Mouse (Mus musculus) testis, adult 2 months (tissue): ENCODE measurements around the gene Hic1. TPM values are rescaled to one million over a fixed set of nuclear protein-coding genes. Genes with fewer than 3 reads are reported as not detected.

Experiments used
- H3K27ac ChIP-seq: fragments of 200-500 bp; 2 replicates; pipeline ENCODE4 v1.5.1; 2012; ENCODE audit warnings: low read depth, low read length; ENCODE audit not compliant: control insufficient read depth, insufficient read depth
- H3K27me3 ChIP-seq: fragments of 200-500 bp; 2 replicates; pipeline ENCODE4 v1.6.1; 2012; ENCODE audit warnings: mild to moderate bottlenecking, low read length, moderate library complexity; ENCODE audit not compliant: control insufficient read depth, insufficient read depth
- H3K36me3 ChIP-seq: fragments of 200-500 bp; 2 replicates; pipeline ENCODE4 v1.6.1; 2012; ENCODE audit warnings: mild to moderate bottlenecking, low read length; ENCODE audit not compliant: control insufficient read depth, insufficient read depth
- H3K4me1 ChIP-seq: fragments of 200-500 bp; 2 replicates; pipeline ENCODE4 v1.6.1; 2012; ENCODE audit warnings: low read length; ENCODE audit not compliant: control insufficient read depth, insufficient read depth
- H3K4me3 ChIP-seq: fragments of 200-500 bp; 2 replicates; pipeline ENCODE4 v1.5.1; 2012; ENCODE audit warnings: low read depth, mild to moderate bottlenecking, low read length, moderate library complexity, mixed read lengths; ENCODE audit not compliant: control insufficient read depth
- CTCF ChIP-seq: fragments of 200-500 bp; IDR thresholded peaks from 2 replicates; pipeline ENCODE4 v1.5.1; 2012; ENCODE audit warnings: low read depth, mild to moderate bottlenecking, inconsistent platforms, low read length, moderate library complexity; ENCODE audit not compliant: control insufficient read depth, insufficient read depth, insufficient replicate concordance
- POLR2A ChIP-seq: fragments of 200-500 bp; IDR thresholded peaks from 2 replicates; pipeline ENCODE4 v1.6.1; 2012; ENCODE audit warnings: low read depth, mild to moderate bottlenecking, inconsistent platforms, low read length, moderate library complexity; ENCODE audit not compliant: control insufficient read depth
- polyA plus RNA-seq: library from polyadenylated mRNA; depleted of rRNA; stranded (reverse); fragments of >200 nt; gene quantifications from 2 replicates; pipeline ENCODE4 v1.2.3, GENCODE M21; 2012

Gene Hic1
- polyA plus RNA-seq, 1 experiment, result 1.3 TPM

DNA sequence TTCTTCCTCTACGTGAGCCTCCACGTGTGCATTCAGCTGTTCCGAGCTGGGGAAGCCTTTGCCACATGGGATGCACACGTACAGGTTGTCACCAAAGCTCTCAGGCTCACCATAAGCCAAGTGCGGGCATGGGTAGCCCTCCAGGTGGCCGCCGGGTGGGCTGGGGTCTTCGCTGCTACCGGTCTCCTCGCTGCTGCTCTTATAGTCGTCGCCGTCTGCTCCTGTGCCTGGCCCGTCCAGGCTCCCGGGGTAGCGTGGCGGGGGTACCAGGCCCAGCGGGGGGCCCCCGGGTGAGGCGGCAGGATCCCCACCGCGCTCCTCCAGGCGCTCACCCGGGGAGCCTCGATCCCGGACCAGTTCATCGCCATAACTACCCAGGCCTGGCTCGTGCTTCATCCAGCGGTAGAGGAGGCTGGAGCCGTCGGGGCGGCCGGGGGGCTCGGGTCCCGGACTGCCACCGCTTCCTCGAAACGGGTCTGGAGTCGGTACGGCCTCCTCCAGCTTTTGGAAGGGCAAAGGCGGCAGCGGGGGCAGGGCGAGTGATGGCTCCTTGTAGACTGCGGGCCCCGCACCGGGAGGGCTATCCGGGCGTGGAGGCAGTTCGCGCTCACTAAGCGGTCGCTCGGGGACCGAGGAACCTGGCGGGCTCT lies 3.0 kb downstream of the Hic1 start:
- H3K27me3 ChIP-seq, result no peaks in the 10 kb centered on the region; the same call in 1 of the 2 replicates
- TF ChIP-seq CTCF (no peak), POLR2A (no peak)
- no peaks in the 10 kb centered on the region for H3K36me3 ChIP-seq
- peaks cover 28% of the 10 kb centered on the region for H3K4me1 ChIP-seq
- H3K4me3 ChIP-seq, result peak overlapping the region; percentile 50
- H3K27ac ChIP-seq, result no peak overlapping the region

DNA sequence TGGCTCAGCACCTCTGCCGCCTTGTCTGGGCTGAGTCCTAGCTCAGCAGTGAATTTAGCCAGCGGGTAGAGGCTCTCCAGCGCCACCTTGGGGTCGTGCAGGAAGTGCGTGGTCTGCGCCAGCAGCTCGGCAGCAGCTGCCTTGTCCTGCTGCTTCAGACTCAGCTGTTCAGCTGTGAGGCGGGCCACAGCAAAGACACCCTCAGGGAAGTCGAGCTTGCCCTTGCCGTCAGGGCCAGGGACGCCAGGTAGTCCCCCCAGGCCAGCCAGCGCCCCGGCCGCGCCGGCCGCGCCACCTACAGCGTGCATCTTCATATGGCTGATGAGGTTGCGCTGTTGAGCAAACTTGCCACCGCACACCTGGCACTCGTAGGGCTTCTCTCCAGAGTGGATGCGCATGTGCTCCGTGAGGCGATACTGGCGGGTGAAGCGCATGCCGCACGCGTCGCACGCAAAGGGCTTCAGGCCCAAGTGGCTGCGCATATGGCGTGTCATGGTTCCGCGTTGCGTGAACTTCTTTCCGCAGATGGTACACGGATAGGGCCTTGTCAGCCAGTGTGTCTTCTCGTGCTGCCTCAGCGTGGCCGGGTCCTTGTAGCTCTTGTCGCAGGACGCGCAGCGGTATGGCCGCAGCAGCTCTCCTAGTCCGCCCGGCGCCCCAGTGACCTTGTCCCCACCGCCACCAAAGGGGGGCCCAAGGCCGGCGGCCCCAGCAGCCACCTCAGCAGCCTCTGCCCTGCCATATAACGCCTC lies 3.7 kb downstream of the Hic1 start:
- Histone ChIP-seq H3K36me3 (no peaks in the 10 kb centered on the region), H3K27me3 (no peaks in the 10 kb centered on the region; the same call in 1 of the 2 replicates), H3K27ac (no peak overlapping the region), H3K4me1 (peaks cover 28% of the 10 kb centered on the region), H3K4me3 (peak overlapping the region; percentile 50)
- TF ChIP-seq CTCF (peak; percentile 86), POLR2A (no peak)

DNA sequence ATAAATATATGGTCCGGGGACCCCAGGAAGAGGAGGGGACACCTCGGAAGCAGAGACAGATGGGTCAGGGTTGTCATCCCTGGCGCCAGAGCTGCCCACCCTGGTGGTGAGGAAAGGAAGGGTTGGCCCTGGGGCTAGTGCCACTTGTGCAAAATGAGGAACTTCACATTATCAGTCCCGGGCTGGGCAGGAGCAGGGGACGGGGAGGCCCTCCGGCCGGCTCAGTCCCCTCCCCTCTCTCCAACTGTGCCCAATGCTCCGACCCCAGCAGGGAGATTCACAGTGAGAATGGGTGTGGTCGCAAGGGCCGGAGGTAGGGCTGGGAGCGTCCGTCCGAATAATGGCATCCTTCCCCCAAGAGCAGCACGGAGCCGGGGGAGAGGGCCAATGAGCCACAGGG lies 4.6 kb downstream of the Hic1 start:
- TF ChIP-seq POLR2A, result no peak
- Histone ChIP-seq H3K27ac (no peak overlapping the region), H3K27me3 (no peaks in the 10 kb centered on the region; the same call in 1 of the 2 replicates), H3K4me1 (peaks cover 23% of the 10 kb centered on the region), H3K4me3 (no peak overlapping the region), H3K36me3 (no peaks in the 10 kb centered on the region)

DNA sequence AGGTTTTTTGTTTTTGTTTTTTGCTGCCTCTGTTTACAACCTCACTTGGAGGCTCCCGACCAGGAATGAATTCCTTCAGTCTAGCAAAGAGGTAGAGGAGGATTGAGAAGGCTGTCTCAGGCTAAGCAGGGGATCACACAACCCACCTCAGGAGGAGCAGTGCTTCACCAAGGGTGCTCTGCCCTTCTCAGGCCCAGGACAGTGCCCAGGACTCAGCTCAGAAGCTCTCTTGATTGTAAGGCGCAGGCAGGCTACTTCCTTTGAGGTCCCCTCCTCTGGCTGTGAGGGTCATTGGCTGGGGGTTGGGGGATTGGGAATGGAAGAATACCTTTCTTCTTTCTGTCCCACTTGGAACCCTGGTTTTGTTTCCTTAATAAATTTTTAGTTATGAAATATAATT lies 5.3 kb downstream of the Hic1 start:
- H3K36me3 ChIP-seq, result no peaks in the 10 kb centered on the region; the same call in 1 of the 2 replicates
- peaks cover 22% of the 10 kb centered on the region for H3K4me1 ChIP-seq
- H3K27me3 ChIP-seq, result no peaks in the 10 kb centered on the region
- H3K4me3 ChIP-seq, result no peak overlapping the region
- no peak for TF ChIP-seq CTCF
- TF ChIP-seq POLR2A, result no peak
- H3K27ac ChIP-seq, result no peak overlapping the region

DNA sequence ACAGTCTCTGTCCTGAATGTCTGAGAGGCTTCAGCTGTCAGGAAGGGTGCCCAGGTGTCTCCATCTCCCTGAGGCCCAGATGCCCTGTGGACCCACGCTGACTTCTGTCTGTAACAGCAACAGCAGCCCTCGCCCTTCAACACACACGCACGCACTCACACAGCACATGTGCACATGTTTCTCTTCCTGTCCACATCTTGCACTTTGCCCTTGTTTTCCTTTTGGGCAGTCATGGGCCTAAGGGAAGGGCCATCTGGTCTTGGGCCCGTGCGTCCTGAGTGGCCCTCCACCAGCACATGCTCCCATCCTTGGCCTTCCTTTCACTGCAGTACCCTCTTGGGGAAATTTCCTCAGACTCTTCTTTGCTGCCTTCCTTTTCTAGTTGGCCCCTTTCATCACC lies 5.9 kb downstream of the Hic1 start:
- H3K4me3 ChIP-seq, result no peak overlapping the region
- no peak overlapping the region for H3K27ac ChIP-seq
- peaks cover 22% of the 10 kb centered on the region for H3K4me1 ChIP-seq
- no peaks in the 10 kb centered on the region for H3K27me3 ChIP-seq
- TF ChIP-seq CTCF (no peak), POLR2A (no peak)
- no peaks in the 10 kb centered on the region; the same call in 1 of the 2 replicates for H3K36me3 ChIP-seq

DNA sequence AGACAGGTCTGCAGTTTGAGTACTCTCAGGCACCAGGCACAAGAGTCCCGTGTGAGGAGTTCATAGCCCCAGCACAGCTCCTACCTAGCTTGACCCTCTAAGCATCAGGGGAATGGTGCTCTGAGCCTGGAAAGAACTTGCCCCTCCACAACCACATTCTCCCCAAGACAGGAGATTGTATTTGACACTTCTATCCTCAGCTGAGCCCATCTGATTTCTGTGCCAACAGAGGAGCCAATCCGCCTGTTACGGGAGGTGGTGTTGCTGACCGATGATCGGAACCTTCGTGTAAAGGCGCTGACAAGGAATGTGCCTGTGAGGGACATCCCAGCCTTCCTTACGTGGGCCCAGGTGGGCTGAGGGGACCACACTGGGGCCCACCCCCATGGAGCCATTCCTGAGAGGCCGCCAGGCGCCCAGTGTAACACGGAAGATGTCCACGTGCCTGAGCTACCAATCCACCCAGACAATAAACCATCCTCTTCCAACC lies 6.7 kb downstream of the Hic1 start:
- no peak for TF ChIP-seq CTCF
- no peak for TF ChIP-seq POLR2A
- Histone ChIP-seq H3K4me1 (peaks cover 21% of the 10 kb centered on the region), H3K4me3 (no peak overlapping the region), H3K27me3 (no peaks in the 10 kb centered on the region), H3K36me3 (no peaks in the 10 kb centered on the region; the same call in 1 of the 2 replicates), H3K27ac (no peak overlapping the region)

DNA sequence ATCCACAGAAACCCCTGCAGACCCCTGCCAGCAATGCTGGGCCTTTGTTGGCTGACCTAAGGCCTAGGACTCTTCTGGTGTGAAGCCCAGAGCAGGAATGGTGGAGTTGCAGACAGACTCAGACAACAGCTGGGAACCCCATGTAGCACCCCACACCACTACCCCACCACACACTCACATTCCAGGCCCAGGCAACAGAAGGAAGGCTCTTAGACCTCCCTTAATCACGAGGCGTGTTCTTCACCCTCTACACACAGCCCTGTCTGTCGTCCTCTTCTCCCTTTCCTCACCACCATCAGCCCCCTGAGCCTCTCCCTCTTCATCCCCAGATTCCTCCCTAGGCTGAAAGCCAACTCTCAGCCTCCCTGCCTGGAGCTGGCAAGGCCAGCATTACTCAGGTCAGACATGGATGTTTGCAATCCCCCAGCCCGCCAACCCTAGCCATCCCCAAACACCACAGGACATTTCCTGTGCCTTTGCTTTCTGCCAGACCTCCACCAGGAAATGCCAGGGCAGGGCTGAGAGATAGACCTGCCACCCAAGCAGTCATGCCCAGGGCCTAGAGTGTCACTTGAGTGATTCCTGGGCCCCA lies 7.8 kb downstream of the Hic1 start:
- Histone ChIP-seq H3K36me3 (no peaks in the 10 kb centered on the region; the same call in 1 of the 2 replicates), H3K4me3 (no peak overlapping the region), H3K4me1 (peaks cover 15% of the 10 kb centered on the region), H3K27me3 (no peaks in the 10 kb centered on the region), H3K27ac (no peak overlapping the region)
- no peak for TF ChIP-seq CTCF
- no peak for TF ChIP-seq POLR2A
